ENCODE assay signal across 8 mouse cellular contexts in genomic region chr14:79769618-79770017, GRCm38 (mm10). TPM values are rescaled to one million over a fixed set of nuclear protein-coding genes. Genes with fewer than 3 reads are reported as not detected.
A peak's percentile ranks its signal among the peaks of the same experiment; 100 is the strongest.
DNase-seq lines count a peak whose midpoint lies in the region; ATAC-seq and TF ChIP-seq lines count a peak whose summit lies in the region.

No protein-coding gene starts in this region.

- ATAC-seq in forebrain, embryonic 15.5 days (replicated peaks), result 0 out of 2 replicates have a peak, but pooled peaks have one; percentile 0
- peak; percentile 62 for ATAC-seq in liver, postnatal 0 days

- TF ChIP-seq CTCF in ES-Bruce4 (IDR thresholded peaks at IDR 0.05; ENCODE audit: low read depth, low read length), result peak; percentile 91
- peak; percentile 79 for TF ChIP-seq CTCF in liver, postnatal 0 days (IDR thresholded peaks at IDR 0.05; ENCODE audit: low read depth)
- peak; percentile 37; the same call in 1 of the 2 replicates for TF ChIP-seq CTCF in olfactory bulb, adult 2 months (IDR thresholded peaks at IDR 0.05; ENCODE audit: insufficient read depth, low read depth, low read length)

- no peak overlapping the region for H3K9ac ChIP-seq in ES-Bruce4 (ENCODE audit: low read depth, poor library complexity, severe bottlenecking)
- H3K9ac ChIP-seq in forebrain, embryonic 15.5 days (replicated peaks), result peak overlapping the region; percentile 79
- no peak overlapping the region for H3K9ac ChIP-seq in liver, postnatal 0 days (replicated peaks)

- H3K9me3 ChIP-seq in ES-Bruce4 (replicated peaks; ENCODE audit: control insufficient read depth, insufficient read depth, low read length, poor library complexity, severe bottlenecking), result no peaks in the 10 kb centered on the region
- H3K9me3 ChIP-seq in forebrain, embryonic 15.5 days, result no peaks in the 10 kb centered on the region
- no peaks in the 10 kb centered on the region for H3K9me3 ChIP-seq in liver, postnatal 0 days (ENCODE audit: low read length)

- 0 out of 2 replicates have a peak, but pooled peaks have one; percentile 7 for TF ChIP-seq EP300 in ES-Bruce4 (IDR thresholded peaks at IDR 0.05; ENCODE audit: insufficient read depth, low read depth, low read length)
- no peak for TF ChIP-seq EP300 in liver, postnatal 0 days (IDR thresholded peaks at IDR 0.05; ENCODE audit: low read depth)

- H3K4me1 ChIP-seq in ES-Bruce4 (ENCODE audit: control insufficient read depth, insufficient read depth, low read length), result no peaks in the 10 kb centered on the region
- peaks cover 66% of the 10 kb centered on the region for H3K4me1 ChIP-seq in forebrain, embryonic 15.5 days
- 0 out of 2 replicates have a peak, but pooled peaks cover 3% of the 10 kb centered on the region for H3K4me1 ChIP-seq in liver, postnatal 0 days (ENCODE audit: insufficient read depth)
- H3K4me1 ChIP-seq in olfactory bulb, adult 2 months (ENCODE audit: control insufficient read depth, insufficient read depth, low read length), result peaks cover 29% of the 10 kb centered on the region

- under 1% methylated on average over 46 of the region's 46 CpGs for WGBS in forebrain, embryonic 15.5 days
- under 1% methylated on average over 46 of the region's 46 CpGs for WGBS in liver, postnatal 0 days (ENCODE audit: insufficient replicate concordance)
- WGBS in olfactory bulb, adult 2 months, result 1% methylated on average over 46 of the region's 46 CpGs

- no peak overlapping the region for H3K27ac ChIP-seq in ES-Bruce4 (ENCODE audit: insufficient read depth, low read length)
- H3K27ac ChIP-seq in forebrain, embryonic 15.5 days (replicated peaks), result peak overlapping the region; percentile 94; the same call in 1 of the 2 replicates
- no peak overlapping the region for H3K27ac ChIP-seq in liver, postnatal 0 days (ENCODE audit: low read depth)
- H3K27ac ChIP-seq in olfactory bulb, adult 2 months (ENCODE audit: insufficient read depth, low read depth, low read length), result 0 out of 2 replicates have a peak overlapping the region, but pooled peaks have one; percentile 33

- intact Hi-C loops in heart, postnatal 10 days (cut with DNase I), result loop anchor here (1.0 to 10.0 kb wide), 2 partner anchors 145 to 447 kb away; no protein-coding TSS in a partner anchor

- H3K36me3 ChIP-seq in ES-Bruce4 (ENCODE audit: control insufficient read depth, insufficient read depth, low read length, poor library complexity, severe bottlenecking), result no peaks in the 10 kb centered on the region
- H3K36me3 ChIP-seq in forebrain, embryonic 15.5 days, result no peaks in the 10 kb centered on the region
- H3K36me3 ChIP-seq in liver, postnatal 0 days (replicated peaks; ENCODE audit: insufficient read depth, low read length), result no peaks in the 10 kb centered on the region

- no peak for TF ChIP-seq POLR2A in ES-Bruce4 (IDR thresholded peaks at IDR 0.05; ENCODE audit: insufficient read depth, low read length)
- no peak for TF ChIP-seq POLR2A in olfactory bulb, adult 2 months (IDR thresholded peaks at IDR 0.05; ENCODE audit: insufficient read depth, low read depth, low read length)

- DNase-seq in cerebellum, adult 11 months, result peak; percentile 46
- peak; percentile 86 to 89 for DNase-seq in heart, postnatal 10 days
- peak; percentile 87 to 89 for DNase-seq in kidney, postnatal 25 days
- DNase-seq in liver, postnatal 0 days, result peak; percentile 79
- DNase-seq in thymus, postnatal 25 days, result peak; percentile 48

- 0 out of 2 replicates have a peak overlapping the region, but pooled peaks have one; percentile 5 for H3K4me3 ChIP-seq in ES-Bruce4 (ENCODE audit: low read depth, low read length)
- peak overlapping the region; percentile 68 for H3K4me3 ChIP-seq in forebrain, embryonic 15.5 days
- no peak overlapping the region for H3K4me3 ChIP-seq in liver, postnatal 0 days (ENCODE audit: low read depth, low read length)
- peak overlapping the region; percentile 57 for H3K4me3 ChIP-seq in olfactory bulb, adult 2 months (ENCODE audit: insufficient read depth, low read depth, low read length)

- H3K4me2 ChIP-seq in forebrain, embryonic 15.5 days (replicated peaks), result peak overlapping the region; percentile 87
- H3K4me2 ChIP-seq in liver, postnatal 0 days (ENCODE audit: low read depth, low read length), result 0 out of 2 replicates have a peak overlapping the region, but pooled peaks have one; percentile 18

- peaks cover 14% of the 10 kb centered on the region; the same call in 1 of the 2 replicates for H3K27me3 ChIP-seq in ES-Bruce4 (ENCODE audit: control insufficient read depth, insufficient read depth, low read length, poor library complexity, severe bottlenecking)
- H3K27me3 ChIP-seq in forebrain, embryonic 15.5 days, result no peaks in the 10 kb centered on the region
- H3K27me3 ChIP-seq in liver, postnatal 0 days (ENCODE audit: insufficient read depth, low read length), result peaks cover 86% of the 10 kb centered on the region

RNA-seq across cellular contexts. Expression of gene Pcdh8, which starts 1.5 kb away (rescaled TPM):
- 0.39 TPM in 1 of 2 replicates, not detected in the other for polyA plus RNA-seq in ES-Bruce4 (2011; ENCODE audit: insufficient read depth, insufficient read length, low read depth, missing spikeins)
- polyA plus RNA-seq in forebrain, embryonic 15.5 days (2015; fragmentation: Nextera tagmentation; extraction: Ambion mirVana), result 55.7 and 58.0 TPM in 2 replicates
- not detected for total RNA-seq in heart, postnatal 10 days (2021)
- polyA plus RNA-seq in liver, postnatal 0 days (2015; fragmentation: Nextera tagmentation; extraction: Ambion mirVana), result not detected in 2 replicates
- polyA plus RNA-seq in olfactory bulb, adult 2 months (2012; ENCODE audit: insufficient read depth, insufficient read length, low replicate concordance, missing spikeins), result not detected in 2 replicates

Comparison
In these comparisons a context has a peak if more than half of its experiments do, and no peak if none do; other contexts are left out.
1. H3K27ac ChIP-seq: peak in forebrain, embryonic 15.5 days (single experiment) and olfactory bulb, adult 2 months (single experiment); none in ES-Bruce4 (single experiment) and liver, postnatal 0 days (single experiment).
2. CTCF ChIP-seq: peak in every context shown above with its lines; median percentile 91 in ES-Bruce4; 79 in liver, postnatal 0 days; 37 in olfactory bulb, adult 2 months.
3. RNA of gene Pcdh8, which starts 1.5 kb away (polyA plus RNA-seq): 55.7 to 58.0 TPM in forebrain, embryonic 15.5 days; 0.39 TPM in ES-Bruce4, not detected in liver, postnatal 0 days and not detected in olfactory bulb, adult 2 months; every median in the first group is over 10 times any median in the second.
4. Peak in every context shown above with its lines, with median percentiles within 50 percentile points of each other: DNase-seq.